Mouse (Mus musculus) liver, adult 2 months (tissue): ENCODE results near the gene Npb. TPM values are rescaled to one million over a fixed set of nuclear protein-coding genes. Genes with fewer than 3 reads are reported as not detected.
A peak's percentile ranks its signal among the peaks of the same experiment; 100 is the strongest.

Experiments used
- DNase-seq: peaks from one replicate; pipeline ENCODE4 v3.0.0-alpha.2; 2011; ENCODE audit warnings: low read depth, low spot score; ENCODE audit errors: extremely low read depth
- H3K27ac ChIP-seq: fragments of 200-500 bp; replicated peaks from 2 replicates; pipeline ENCODE4 v1.5.1; 2012; ENCODE audit warnings: low read depth, mild to moderate bottlenecking, control low read depth, inconsistent platforms, low read length; ENCODE audit not compliant: insufficient read depth
- H3K27me3 ChIP-seq: fragments of 200-500 bp; 2 replicates; pipeline ENCODE4 v1.6.1; 2012; ENCODE audit warnings: mild to moderate bottlenecking, moderate library complexity, low read length, inconsistent platforms; ENCODE audit not compliant: control insufficient read depth, insufficient read depth
- H3K36me3 ChIP-seq: fragments of 200-500 bp; 2 replicates; pipeline ENCODE4 v1.6.1; 2012; ENCODE audit warnings: low read length, inconsistent platforms; ENCODE audit not compliant: control insufficient read depth, insufficient read depth
- H3K4me1 ChIP-seq: fragments of 200-500 bp; 2 replicates; pipeline ENCODE4 v1.6.1; 2011; ENCODE audit warnings: low read length; ENCODE audit not compliant: control insufficient read depth, insufficient read depth
- H3K4me3 ChIP-seq: fragments of 200-500 bp; 2 replicates; pipeline ENCODE4 v1.5.1; 2011; ENCODE audit warnings: low read depth, mild to moderate bottlenecking, control low read depth, low read length, moderate library complexity; ENCODE audit not compliant: insufficient read depth
- H3K79me2 ChIP-seq: fragments of 200-500 bp; 2 replicates; pipeline ENCODE4 v1.6.1; 2012; ENCODE audit warnings: inconsistent platforms, mild to moderate bottlenecking, low read length, moderate library complexity; ENCODE audit not compliant: control insufficient read depth, insufficient read depth
- H3K9ac ChIP-seq: fragments of 200-500 bp; 2 replicates; pipeline ENCODE4 v1.6.1; 2012; ENCODE audit warnings: low read depth, mild to moderate bottlenecking, control low read depth, inconsistent platforms, low read length
- CTCF ChIP-seq: fragments of 200-500 bp; IDR thresholded peaks from 2 replicates; pipeline ENCODE4 v1.5.1; 2011; ENCODE audit warnings: low read depth, low read length, control low read depth
- POLR2A ChIP-seq: fragments of 200-500 bp; IDR thresholded peaks from 2 replicates; pipeline ENCODE4 v1.6.1; 2011; ENCODE audit warnings: low read length, control low read depth; ENCODE audit not compliant: insufficient read depth; ENCODE audit errors: extremely low read depth
- WGBS: fragments of 180-500 bp; shearing (Covaris S2); methylation state at CpG from one replicate; pipeline ENCODE4 v1.1.7; 2018; 5-methylcytosine and 5-hydroxymethylcytosine counted together
- polyA plus RNA-seq: library from polyadenylated mRNA; depleted of rRNA; stranded (reverse); fragments of >200 nt; gene quantifications from 2 replicates; pipeline ENCODE4 v1.2.3, GENCODE M21; 2012; rRNA removed
- total RNA-seq: library from RNA; depleted of rRNA; stranded (reverse); fragments of >200 nt; gene quantifications from 2 replicates; pipeline ENCODE4 v1.2.3, GENCODE M21; 2014; rRNA removed

The Npb gene
- total and polyA plus RNA-seq, 2 experiments: 2.7 TPM; not detected in 1

DNA sequence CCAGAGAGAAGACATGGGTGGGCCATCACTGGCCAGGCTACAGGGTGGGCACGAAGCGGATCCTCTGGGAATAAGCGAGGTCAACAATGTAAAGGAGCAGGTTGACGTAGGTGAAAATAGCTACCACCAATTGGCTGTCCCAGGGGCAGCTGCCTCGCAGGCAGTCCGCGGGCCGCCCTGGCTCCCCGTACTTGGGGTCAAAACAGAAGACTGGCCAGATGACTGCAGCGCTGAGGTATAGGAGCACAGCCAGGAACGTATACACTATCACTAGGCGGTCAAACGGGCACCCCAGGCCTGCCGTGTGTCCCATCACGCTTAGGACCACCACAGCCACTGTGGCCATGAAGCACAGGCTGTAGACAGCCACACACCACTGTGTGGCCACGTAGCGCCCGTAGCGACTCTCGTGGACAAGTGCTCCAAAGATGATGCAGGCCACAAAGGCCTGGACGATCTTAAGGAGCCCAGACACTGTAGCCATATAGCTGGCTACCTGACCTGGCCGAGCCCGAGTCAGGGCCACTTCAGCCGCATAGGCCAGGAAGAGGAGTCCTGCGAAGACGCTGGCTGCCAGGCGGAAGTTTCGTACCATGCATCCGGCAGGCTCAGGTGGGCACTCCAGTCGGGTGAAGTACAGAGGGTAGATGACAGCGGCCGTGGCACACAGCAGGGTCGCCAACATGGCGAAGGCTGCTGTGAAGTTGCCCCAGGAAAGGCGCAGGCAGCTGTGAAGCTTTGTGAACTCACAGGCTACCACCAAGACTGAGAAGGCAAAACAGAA lies 39.0 kb downstream of the Npb start:
- Histone ChIP-seq H3K9ac (no peak overlapping the region), H3K36me3 (no peaks in the 10 kb centered on the region), H3K27ac (no peak overlapping the region), H3K27me3 (no peaks in the 10 kb centered on the region), H3K4me3 (no peak overlapping the region), H3K4me1 (peaks cover 5% of the 10 kb centered on the region; the same call in 1 of the 2 replicates), H3K79me2 (no peaks in the 10 kb centered on the region)
- WGBS: 91% methylated on average over 35 of the region's 35 CpGs
- no peak for DNase-seq
- no peak for TF ChIP-seq POLR2A
- no peak for TF ChIP-seq CTCF

- no peak for DNase-seq
- no peak within 1 kb of the TSS for H3K4me3 ChIP-seq
- no peak within 1 kb of the TSS for H3K27ac ChIP-seq
- no peak within 1 kb of the TSS for H3K9ac ChIP-seq
- H3K36me3 ChIP-seq: no peaks in the 10 kb centered on the region
- no peak for TF ChIP-seq POLR2A
- TF ChIP-seq CTCF: no peak
- H3K27me3 ChIP-seq: no peaks in the 10 kb centered on the region
- peaks cover under 1% of the 10 kb centered on the region; the same call in 1 of the 2 replicates for H3K4me1 ChIP-seq
- WGBS: 12% methylated on average over 13 of the region's 13 CpGs
- H3K79me2 ChIP-seq: no peaks in the 10 kb centered on the region
Measured at GRCm38 (mm10) chr11:120648001-120648476, 39.8 kb downstream of the Npb start, which contains the start of gene Myadml2. TSS of gene Myadml2 (minus strand) at chr11:120648158.

- no peaks in the 10 kb centered on the region for H3K79me2 ChIP-seq
- WGBS: 74% methylated on average over 3 of the region's 3 CpGs
- no peak overlapping the region for H3K9ac ChIP-seq
- H3K36me3 ChIP-seq: no peaks in the 10 kb centered on the region; the same call in 1 of the 2 replicates
- TF ChIP-seq POLR2A: no peak
- TF ChIP-seq CTCF: peak; percentile 51; the same call in 1 of the 2 replicates
- H3K4me1 ChIP-seq: no peaks in the 10 kb centered on the region
- no peak overlapping the region for H3K4me3 ChIP-seq
- peak; percentile 45 for DNase-seq
- no peak overlapping the region for H3K27ac ChIP-seq
- no peaks in the 10 kb centered on the region for H3K27me3 ChIP-seq
Measured at GRCm38 (mm10) chr11:120651872-120652271, 43.6 kb downstream of the Npb start.

DNA sequence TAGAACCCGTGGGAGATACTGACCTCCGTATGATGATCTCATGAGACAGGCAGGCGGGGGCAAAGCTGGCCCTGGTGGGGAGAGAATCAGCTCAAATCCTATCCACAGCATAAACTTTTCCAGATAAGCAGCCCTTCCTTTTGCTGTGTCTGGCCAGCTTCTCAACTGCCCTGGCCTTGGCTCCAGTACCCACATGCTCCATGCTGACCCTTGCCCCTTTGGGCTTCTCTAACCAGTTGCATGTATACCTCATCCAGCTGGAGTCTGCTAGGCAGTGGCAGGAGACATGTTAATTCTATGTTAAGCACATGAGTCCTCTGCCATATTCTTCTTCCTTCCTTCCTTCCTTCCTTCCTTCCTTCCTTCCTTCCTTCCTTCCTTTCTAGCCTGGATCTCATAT lies 46.5 kb downstream of the Npb start:
- TF ChIP-seq CTCF: no peak
- no peak for TF ChIP-seq POLR2A
- Histone ChIP-seq H3K4me3 (no peak overlapping the region), H3K4me1 (no peaks in the 10 kb centered on the region), H3K9ac (no peak overlapping the region), H3K27me3 (no peaks in the 10 kb centered on the region), H3K79me2 (no peaks in the 10 kb centered on the region), H3K27ac (no peak overlapping the region), H3K36me3 (no peaks in the 10 kb centered on the region; the same call in 1 of the 2 replicates)
- DNase-seq: peak; percentile 55
- WGBS: 72% methylated on average over 3 of the region's 3 CpGs

DNA sequence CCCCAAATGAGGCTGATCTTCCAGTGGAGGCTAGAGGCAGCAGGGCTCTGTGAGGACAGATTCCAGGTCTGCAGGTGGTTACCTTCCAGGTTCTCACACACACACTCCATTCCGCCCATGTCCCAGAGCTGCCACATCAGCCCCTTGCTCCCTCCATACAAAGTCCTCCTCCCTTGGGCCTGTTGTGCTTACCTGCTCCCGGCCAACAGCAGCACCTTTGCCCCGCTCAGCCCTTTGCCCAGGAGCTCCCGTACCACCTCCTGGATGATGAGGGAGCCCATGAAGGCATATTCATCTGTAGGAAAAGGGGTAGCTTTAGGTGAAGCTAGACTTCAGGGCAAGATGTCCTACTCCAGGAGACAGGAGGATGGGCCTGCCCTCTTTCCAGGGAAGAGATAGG lies 49.0 kb downstream of the Npb start:
- H3K36me3 ChIP-seq: no peaks in the 10 kb centered on the region; the same call in 1 of the 2 replicates
- H3K79me2 ChIP-seq: no peaks in the 10 kb centered on the region
- WGBS: 29% methylated on average over 4 of the region's 4 CpGs
- no peak overlapping the region for H3K27ac ChIP-seq
- TF ChIP-seq POLR2A (no peak), CTCF (no peak)
- peak; percentile 49 for DNase-seq
- no peak overlapping the region for H3K4me3 ChIP-seq
- H3K4me1 ChIP-seq: 0 out of 2 replicates have a peak, but pooled peaks cover 3% of the 10 kb centered on the region
- H3K27me3 ChIP-seq: no peaks in the 10 kb centered on the region
- H3K9ac ChIP-seq: no peak overlapping the region

Other genes with a start within 250 kb of the Npb start
Only the 30 nearest of the 34 such genes appear.
- 24.6 and 37.9 TPM in 2 replicates for gene Nploc4, start 170.8 kb upstream of the Npb start, total RNA-seq
- gene Nploc4, start 170.8 kb upstream of the Npb start, polyA plus RNA-seq: 51.5 and 58.9 TPM in 2 replicates
- gene Tspan10, start 165.8 kb upstream of the Npb start, total RNA-seq: not detected in 2 replicates
- gene Tspan10, start 165.8 kb upstream of the Npb start, polyA plus RNA-seq: 0.05 TPM in 2 replicates
- 0.46 and 0.81 TPM in 2 replicates for gene Pde6g, start 155.0 kb upstream of the Npb start, total RNA-seq
- gene Pde6g, start 155.0 kb upstream of the Npb start, polyA plus RNA-seq: 0.98 and 1.8 TPM in 2 replicates
- 20.7 and 28.9 TPM in 2 replicates for gene Oxld1, start 150.4 kb upstream of the Npb start, total RNA-seq
- gene Oxld1, start 150.4 kb upstream of the Npb start, polyA plus RNA-seq: 29.2 and 32.6 TPM in 2 replicates
- gene Ccdc137, start 150.4 kb upstream of the Npb start, total RNA-seq: 4.6 and 5.7 TPM in 2 replicates
- gene Ccdc137, start 150.4 kb upstream of the Npb start, polyA plus RNA-seq: 5.8 and 8.7 TPM in 2 replicates
- gene Arl16, start 140.9 kb upstream of the Npb start, total RNA-seq: 9.5 and 9.6 TPM in 2 replicates
- 12.2 and 14.8 TPM in 2 replicates for gene Arl16, start 140.9 kb upstream of the Npb start, polyA plus RNA-seq
- 43.6 and 46.6 TPM in 2 replicates for gene Mrpl12, start 123.9 kb upstream of the Npb start, total RNA-seq
- gene Mrpl12, start 123.9 kb upstream of the Npb start, polyA plus RNA-seq: 221 and 232 TPM in 2 replicates
- 121 and 135 TPM in 2 replicates for gene Slc25a10, start 116.6 kb upstream of the Npb start, total RNA-seq
- gene Slc25a10, start 116.6 kb upstream of the Npb start, polyA plus RNA-seq: 445 and 478 TPM in 2 replicates
- 135 and 143 TPM in 2 replicates for gene Gcgr, start 77.8 kb upstream of the Npb start, total RNA-seq
- gene Gcgr, start 77.8 kb upstream of the Npb start, polyA plus RNA-seq: 542 and 561 TPM in 2 replicates
- gene Mcrip1, start 58.8 kb upstream of the Npb start, total RNA-seq: 11.7 and 13.6 TPM in 2 replicates
- gene Mcrip1, start 58.8 kb upstream of the Npb start, polyA plus RNA-seq: 36.8 and 44.4 TPM in 2 replicates
- gene Ppp1r27, start 57.3 kb upstream of the Npb start, total RNA-seq: 0.28 TPM in 1 of 2 replicates, not detected in the other
- gene Ppp1r27, start 57.3 kb upstream of the Npb start, polyA plus RNA-seq: not detected in 2 replicates
- 933 and 951 TPM in 2 replicates for gene P4hb, start 35.2 kb upstream of the Npb start, total RNA-seq
- 683 and 737 TPM in 2 replicates for gene P4hb, start 35.2 kb upstream of the Npb start, polyA plus RNA-seq
- 14.9 and 22.3 TPM in 2 replicates for gene Arhgdia, start 26.9 kb upstream of the Npb start, total RNA-seq
- 142 and 188 TPM in 2 replicates for gene Arhgdia, start 26.9 kb upstream of the Npb start, polyA plus RNA-seq
- gene Alyref, start 10.1 kb upstream of the Npb start, total RNA-seq: 33.8 and 34.5 TPM in 2 replicates
- gene Alyref, start 10.1 kb upstream of the Npb start, polyA plus RNA-seq: 12.6 and 12.9 TPM in 2 replicates
- gene Anapc11, start 10.1 kb upstream of the Npb start, total RNA-seq: 8.9 and 12.8 TPM in 2 replicates
- gene Anapc11, start 10.1 kb upstream of the Npb start, polyA plus RNA-seq: 57.0 and 59.4 TPM in 2 replicates
- 494 and 540 TPM in 2 replicates for gene Pcyt2, start 9.5 kb downstream of the Npb start, total RNA-seq
- 1,294 and 1,652 TPM in 2 replicates for gene Pcyt2, start 9.5 kb downstream of the Npb start, polyA plus RNA-seq
- gene Sirt7, start 16.8 kb downstream of the Npb start, total RNA-seq: 31.1 and 36.3 TPM in 2 replicates
- 69.7 and 72.1 TPM in 2 replicates for gene Sirt7, start 16.8 kb downstream of the Npb start, polyA plus RNA-seq
- 41.9 and 44.2 TPM in 2 replicates for gene Mafg, start 25.1 kb downstream of the Npb start, total RNA-seq
- 60.5 and 64.2 TPM in 2 replicates for gene Mafg, start 25.1 kb downstream of the Npb start, polyA plus RNA-seq
- gene Pycr1, start 35.3 kb downstream of the Npb start, total RNA-seq: 0.47 and 2.6 TPM in 2 replicates
- 0.25 and 0.61 TPM in 2 replicates for gene Pycr1, start 35.3 kb downstream of the Npb start, polyA plus RNA-seq
- not detected in 2 replicates for gene Myadml2, start 39.7 kb downstream of the Npb start, total RNA-seq
- gene Myadml2, start 39.7 kb downstream of the Npb start, polyA plus RNA-seq: not detected in 2 replicates
- gene Notum, start 52.7 kb downstream of the Npb start, total RNA-seq: 29.8 and 34.9 TPM in 2 replicates
- gene Notum, start 52.7 kb downstream of the Npb start, polyA plus RNA-seq: 56.0 and 61.6 TPM in 2 replicates
- gene Aspscr1, start 64.5 kb downstream of the Npb start, total RNA-seq: 49.3 and 56.6 TPM in 2 replicates
- 131 and 142 TPM in 2 replicates for gene Aspscr1, start 64.5 kb downstream of the Npb start, polyA plus RNA-seq
- 20.3 and 20.5 TPM in 2 replicates for gene Cenpx, start 105.3 kb downstream of the Npb start, total RNA-seq
- 63.4 and 74.6 TPM in 2 replicates for gene Cenpx, start 105.3 kb downstream of the Npb start, polyA plus RNA-seq
- 4.4 and 5.1 TPM in 2 replicates for gene Lrrc45, start 105.4 kb downstream of the Npb start, total RNA-seq
- 7.4 and 9.8 TPM in 2 replicates for gene Lrrc45, start 105.4 kb downstream of the Npb start, polyA plus RNA-seq
- gene Rac3, start 113.0 kb downstream of the Npb start, total RNA-seq: 0.20 and 0.55 TPM in 2 replicates
- 0.72 and 1.1 TPM in 2 replicates for gene Rac3, start 113.0 kb downstream of the Npb start, polyA plus RNA-seq
- 215 and 230 TPM in 2 replicates for gene Dcxr, start 118.8 kb downstream of the Npb start, total RNA-seq
- 512 and 554 TPM in 2 replicates for gene Dcxr, start 118.8 kb downstream of the Npb start, polyA plus RNA-seq
- gene Cbr2, start 123.6 kb downstream of the Npb start, total RNA-seq: not detected in 2 replicates
- gene Cbr2, start 123.6 kb downstream of the Npb start, polyA plus RNA-seq: 0.28 and 0.86 TPM in 2 replicates
- 0.54 and 0.55 TPM in 2 replicates for gene Hmga1b, start 154.3 kb downstream of the Npb start, total RNA-seq
- 0.07 and 0.12 TPM in 2 replicates for gene Hmga1b, start 154.3 kb downstream of the Npb start, polyA plus RNA-seq
- 3.1 and 5.7 TPM in 2 replicates for gene Rfng, start 175.7 kb downstream of the Npb start, total RNA-seq
- 25.1 and 28.3 TPM in 2 replicates for gene Rfng, start 175.7 kb downstream of the Npb start, polyA plus RNA-seq
- 81.9 and 89.7 TPM in 2 replicates for gene Gps1, start 175.8 kb downstream of the Npb start, total RNA-seq
- 97.9 and 99.5 TPM in 2 replicates for gene Gps1, start 175.8 kb downstream of the Npb start, polyA plus RNA-seq